Mouse (Mus musculus) gastrocnemius, adult 2 months (tissue): Measurements from ENCODE around the gene Gm7233. TPM values are rescaled to one million over a fixed set of nuclear protein-coding genes. Genes with fewer than 3 reads are reported as not detected.
"Not testable (repeated sequence)": the region's sequence is repeated elsewhere in the genome, so short reads cannot be mapped to it uniquely, and the experiment has no call there.

ENCODE experiments used
- DNase-seq: peaks from one replicate; pipeline ENCODE4 v3.0.0; 2022
- H3K27ac ChIP-seq: fragments of 200-600 bp; 2 replicates; pipeline ENCODE4 v1.8.1; 2022; ENCODE audit warnings: mild to moderate bottlenecking
- H3K4me3 ChIP-seq: fragments of 200-600 bp; 2 replicates; pipeline ENCODE4 v1.8.1; 2022; ENCODE audit warnings: mild to moderate bottlenecking, moderate library complexity
- intact Hi-C: fragments of 180-260 bp; cut with DNase I; formaldehyde crosslinking; loops from one replicate; pipeline ENCODE4 v1.15.1; 2025
- long read RNA-seq, 2 experiments: library from polyadenylated mRNA; stranded (forward); transcript quantifications; one replicate each; pipeline ENCODE4 v2.0.0; 2021
- total RNA-seq, 2 experiments: library from RNA; stranded (reverse); gene quantifications; 2 replicates each; pipeline ENCODE4 v1.2.3; 2021

Gene Gm7233
- total RNA-seq: not detected
- long read RNA-seq, experiment 1: 0 reads
- long read RNA-seq, experiment 2: 0 reads

DNA sequence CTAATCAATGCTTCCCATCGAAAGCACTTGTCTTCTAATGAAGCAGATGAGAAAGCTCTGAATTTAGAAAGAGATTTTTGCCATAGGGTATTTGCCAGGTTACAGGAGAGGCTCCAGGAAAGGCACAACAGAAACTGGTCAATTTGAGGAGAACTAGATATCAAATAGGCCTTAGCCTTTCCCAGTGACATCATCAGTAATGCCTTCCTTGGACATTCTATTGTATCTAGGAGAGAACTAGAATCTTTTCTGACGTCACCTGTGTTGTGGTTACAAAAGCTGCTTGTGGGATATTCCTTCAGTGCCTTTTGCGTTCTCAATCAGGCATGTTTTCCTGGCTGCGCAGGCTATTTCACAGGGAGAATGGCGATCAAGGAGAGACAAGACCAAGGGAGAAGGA, at the start of gene Gm7233:
Gene Gm7233, plus strand, starts transcription at position 301 of the 400 bp plus-strand sequence.
- H3K4me3 ChIP-seq, DNase-seq, intact Hi-C loops, H3K27ac ChIP-seq: not testable (repeated sequence)

DNA sequence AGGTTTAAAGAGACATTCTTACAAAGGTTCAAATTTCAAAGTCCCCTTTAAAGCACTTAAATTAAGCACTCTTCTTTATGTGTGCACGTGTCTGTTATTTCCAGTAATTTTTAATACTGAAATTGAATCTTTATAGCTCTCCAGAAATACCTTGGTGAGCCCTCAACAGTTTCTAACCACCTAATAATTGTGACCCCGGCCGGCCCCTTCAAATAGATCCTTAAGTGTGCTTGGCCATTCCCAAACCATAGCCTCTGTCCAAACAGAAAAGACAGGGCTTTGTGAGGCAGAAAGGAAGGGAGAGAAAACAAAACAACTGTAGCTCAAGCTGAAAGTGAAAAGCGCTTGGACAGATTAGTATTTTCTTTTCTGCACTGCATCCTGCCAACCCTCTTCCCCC, 12.5 kb upstream of the Gm7233 start:
- H3K4me3 ChIP-seq, intact Hi-C loops, DNase-seq, H3K27ac ChIP-seq: not testable (repeated sequence)

DNA sequence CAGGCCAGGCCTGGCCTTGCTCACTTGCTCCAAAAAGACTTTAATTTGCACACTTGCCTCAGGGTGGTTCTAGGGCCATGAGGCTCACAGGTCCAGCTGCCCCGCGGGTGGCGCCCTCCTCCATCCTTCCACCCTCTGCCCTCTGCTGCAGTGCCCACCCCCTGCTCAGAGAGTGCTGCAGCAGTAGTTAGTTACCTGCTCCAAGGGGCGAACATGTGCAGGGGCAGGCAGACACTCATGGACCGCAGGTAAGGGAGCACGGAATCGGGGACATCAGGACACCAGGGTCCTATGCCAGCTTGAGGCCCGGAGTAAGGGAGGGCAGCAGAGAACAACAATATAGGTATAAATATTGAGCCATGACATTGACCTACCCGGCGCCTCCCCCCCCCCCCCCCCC, 11.7 kb upstream of the Gm7233 start:
- H3K4me3 ChIP-seq, DNase-seq, H3K27ac ChIP-seq, intact Hi-C loops: not testable (repeated sequence)

DNA sequence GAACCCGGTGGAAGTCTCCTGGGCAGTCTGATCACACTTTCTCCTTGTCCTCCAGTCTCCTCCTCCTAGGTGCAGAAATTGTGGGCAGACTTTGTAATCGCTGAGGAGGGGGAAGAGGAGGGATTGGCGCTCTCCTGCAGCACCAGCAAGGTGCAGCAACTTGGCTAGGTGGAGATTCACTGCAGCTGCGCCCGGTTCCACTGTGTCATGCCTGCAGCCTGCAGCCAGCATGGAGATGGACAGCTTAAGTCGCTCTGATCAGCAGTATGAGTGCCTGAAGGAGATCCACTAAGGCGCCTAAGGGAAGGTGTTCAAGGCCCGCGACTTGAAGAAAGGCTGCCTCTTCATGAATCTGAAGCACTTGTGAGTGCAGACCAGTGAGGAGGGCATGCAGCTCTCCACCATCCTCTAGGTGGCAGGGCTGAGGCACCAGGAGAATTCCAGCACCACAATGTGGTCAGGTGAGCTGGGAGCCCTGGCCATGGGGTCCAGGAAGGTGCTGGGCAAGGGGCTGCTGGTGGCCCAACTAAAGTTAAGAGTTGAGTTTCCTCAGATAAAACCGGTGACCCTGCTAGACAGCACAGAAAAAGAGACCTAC, 11.0 kb upstream of the Gm7233 start:
- H3K4me3 ChIP-seq, intact Hi-C loops, H3K27ac ChIP-seq, DNase-seq: not testable (repeated sequence)

DNA sequence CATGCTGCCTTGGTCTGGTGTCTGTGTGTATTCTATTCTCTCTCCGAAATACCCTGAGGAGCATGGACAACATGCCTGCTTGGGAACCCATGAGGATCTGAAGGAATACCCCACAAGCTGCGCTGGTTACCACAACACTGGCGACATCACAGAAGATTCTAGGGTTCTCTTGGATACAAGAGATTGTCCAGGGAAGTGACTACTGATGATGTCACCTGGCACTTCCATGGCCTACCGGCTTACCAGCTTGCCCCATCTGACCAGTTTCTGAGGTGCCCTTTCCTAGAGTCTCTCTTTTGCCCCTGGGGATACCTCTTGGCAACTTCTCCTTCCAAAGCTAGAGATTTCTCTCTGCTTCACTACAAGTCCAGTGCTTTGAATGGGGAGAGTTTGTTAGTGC, 55.5 kb downstream of the Gm7233 start, which contains the start of gene Gm8122:
Gene Gm8122, minus strand, starts transcription at position 101 of the 400 bp plus-strand sequence.
- intact Hi-C loops, DNase-seq, H3K4me3 ChIP-seq, H3K27ac ChIP-seq: not testable (repeated sequence)

Other genes with a start within 250 kb of the Gm7233 start
- gene Gm8082, start 186.2 kb upstream of the Gm7233 start, total RNA-seq: not detected
- gene Gm10376, start 164.2 kb upstream of the Gm7233 start, total RNA-seq: not detected
- gene Gm8094, start 103.2 kb upstream of the Gm7233 start, total RNA-seq: not detected
- gene Gm8104, start 79.3 kb upstream of the Gm7233 start, total RNA-seq: not detected
- gene Gm8122, start 55.4 kb downstream of the Gm7233 start, total RNA-seq: not detected
- gene Gm8126, start 78.8 kb downstream of the Gm7233 start, total RNA-seq: not detected
- gene Gm9732, start 95.2 kb downstream of the Gm7233 start, total RNA-seq: not detected
- gene Gm8127, start 114.0 kb downstream of the Gm7233 start, total RNA-seq: not detected
- gene 1700001F09Rik, start 167.9 kb downstream of the Gm7233 start, total RNA-seq: not detected
- gene Gm8138, start 236.5 kb downstream of the Gm7233 start, total RNA-seq: not detected